Mouse (Mus musculus): ENCODE data around the gene Dbil5. TPM values are rescaled to one million over a fixed set of nuclear protein-coding genes. Genes with fewer than 3 reads are reported as not detected.
"Not testable (repeated sequence)": the region's sequence is repeated elsewhere in the genome, so short reads cannot be mapped to it uniquely, and the experiment has no call there.

Dbil5 gene
- polyA plus RNA-seq, 1 experiment from 2014 or later: not detected

- 90% methylated on average over 5 of the region's 5 CpGs for WGBS
- H3K9me3 ChIP-seq (replicated peaks): no peaks in the 10 kb centered on the region
- peaks cover 9% of the 10 kb centered on the region for H3K4me1 ChIP-seq
- peaks cover 66% of the 10 kb centered on the region for H3K36me3 ChIP-seq (ENCODE audit: poor library complexity, severe bottlenecking)
- no peak overlapping the region for H3K4me3 ChIP-seq
- H3K9ac ChIP-seq: no peak overlapping the region
- no peak overlapping the region for H3K4me2 ChIP-seq
- H3K27ac ChIP-seq: no peak overlapping the region
- H3K27me3 ChIP-seq: no peaks in the 10 kb centered on the region
- no peak for ATAC-seq
Observed at GRCm38 (mm10) chr11:76206793-76207192, 10.6 kb upstream of the Dbil5 start.

DNA sequence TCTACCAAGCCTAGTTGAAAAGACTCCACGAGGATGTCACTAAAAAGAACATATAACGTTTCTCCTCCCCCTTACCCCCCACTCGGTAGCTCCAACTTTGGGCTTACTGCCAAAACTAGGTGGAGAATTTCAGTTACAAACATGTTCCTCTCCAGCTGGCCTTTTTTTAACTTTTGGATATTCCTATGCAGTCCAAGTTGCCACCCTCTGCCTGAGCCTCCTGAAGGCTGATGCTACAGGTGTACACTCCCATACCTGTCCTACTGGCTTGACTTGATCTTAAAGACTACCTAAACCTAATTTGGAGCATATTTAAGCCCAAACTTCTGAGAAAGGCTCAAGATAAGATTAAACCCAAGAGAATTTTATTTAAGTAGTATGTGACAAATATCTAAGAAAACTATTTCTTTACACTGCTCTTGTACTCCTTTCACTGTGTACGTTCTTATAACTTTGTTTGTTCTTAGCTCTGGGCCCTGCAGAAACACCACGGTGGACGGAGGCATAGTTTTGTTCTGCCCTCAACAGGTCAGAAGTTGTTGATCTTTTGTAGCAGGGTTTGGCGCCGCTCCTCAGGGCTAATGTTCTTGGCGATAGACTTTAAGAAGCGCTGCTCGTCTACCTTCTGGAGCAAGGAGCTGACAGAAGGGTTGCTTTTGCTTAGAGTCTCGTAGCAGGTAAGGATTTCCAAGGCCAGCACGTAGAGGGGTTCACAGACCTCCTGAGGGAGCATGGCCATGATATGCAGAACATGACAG lies 7.0 kb upstream of the Dbil5 start:
- H3K27me3 ChIP-seq: no peaks in the 10 kb centered on the region
- 89% methylated on average over 13 of the region's 13 CpGs for whole genome bisulfite sequencing
- ATAC-seq: no peak
- H3K4me1 ChIP-seq: no peaks in the 10 kb centered on the region
- no peak overlapping the region for H3K27ac ChIP-seq
- H3K4me3 ChIP-seq: no peak overlapping the region
- H3K36me3 ChIP-seq (ENCODE audit: poor library complexity, severe bottlenecking): peaks cover 82% of the 10 kb centered on the region
- no peak overlapping the region for H3K9ac ChIP-seq
- no peaks in the 10 kb centered on the region for H3K9me3 ChIP-seq (replicated peaks)
- H3K4me2 ChIP-seq: no peak overlapping the region

GRCm38 (mm10) chr11:76211595-76211994 lies 5.8 kb upstream of the Dbil5 start:
- H3K9me3 ChIP-seq (replicated peaks); H3K4me2 ChIP-seq; H3K4me3 ChIP-seq; H3K27me3 ChIP-seq; ATAC-seq; H3K4me1 ChIP-seq; H3K27ac ChIP-seq; H3K9ac ChIP-seq: not testable (repeated sequence)
- WGBS: 96% methylated on average over 5 of the region's 6 CpGs
- H3K36me3 ChIP-seq (ENCODE audit: poor library complexity, severe bottlenecking): peaks cover 72% of the 10 kb centered on the region

DNA sequence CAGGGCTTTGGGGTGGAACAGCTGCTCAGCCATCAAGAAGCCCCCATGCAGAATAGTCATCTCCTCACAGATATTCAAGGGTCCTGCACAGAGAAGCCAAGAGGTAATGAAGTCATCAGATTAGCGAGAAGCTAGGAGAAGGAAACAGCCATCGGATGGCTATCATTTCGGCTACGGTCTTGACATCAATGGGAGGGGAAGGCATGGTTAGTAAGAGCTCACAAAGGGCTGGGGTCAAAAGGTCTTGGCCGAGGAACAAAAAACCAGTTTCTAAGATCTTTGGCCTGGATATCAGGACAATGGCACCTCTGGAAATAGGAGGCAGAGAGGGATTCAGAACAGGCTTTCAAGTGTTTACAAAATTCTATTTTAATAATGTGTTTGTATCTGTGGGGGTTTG lies 3.6 kb upstream of the Dbil5 start:
- H3K27me3 ChIP-seq: no peaks in the 10 kb centered on the region
- H3K36me3 ChIP-seq (ENCODE audit: poor library complexity, severe bottlenecking): peaks cover 50% of the 10 kb centered on the region
- H3K9ac ChIP-seq: no peak overlapping the region
- 29% methylated on average over 5 of the region's 5 CpGs for WGBS
- H3K4me3 ChIP-seq: no peak overlapping the region
- peaks cover 14% of the 10 kb centered on the region for H3K4me1 ChIP-seq
- H3K27ac ChIP-seq: no peak overlapping the region
- H3K4me2 ChIP-seq: no peak overlapping the region
- no peaks in the 10 kb centered on the region for H3K9me3 ChIP-seq (replicated peaks)
- no peak for ATAC-seq

DNA sequence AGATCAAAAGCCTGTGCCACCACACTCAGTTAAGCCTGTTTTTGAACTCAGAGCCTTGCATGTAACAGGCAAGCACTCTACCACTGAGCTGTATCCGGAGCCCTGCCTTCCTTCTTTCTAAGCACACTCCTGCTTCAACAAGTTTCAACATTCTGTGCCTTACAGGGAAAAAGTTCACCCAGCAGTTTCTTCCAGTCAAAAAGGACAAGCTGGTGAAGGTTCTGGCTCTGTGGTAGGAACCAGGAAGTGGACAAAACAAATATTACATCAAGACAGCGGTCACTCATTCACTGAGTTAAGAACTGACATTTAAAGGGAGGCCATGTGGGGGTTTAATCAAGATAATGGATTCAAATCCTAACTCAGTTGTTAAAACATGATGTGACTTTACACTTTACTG lies 2.4 kb upstream of the Dbil5 start:
- Histone ChIP-seq H3K4me2 (no peak overlapping the region), H3K9ac (no peak overlapping the region), H3K4me3 (no peak overlapping the region), H3K4me1 (peaks cover 14% of the 10 kb centered on the region), H3K27me3 (no peaks in the 10 kb centered on the region), H3K27ac (no peak overlapping the region), H3K36me3 (ENCODE audit: poor library complexity, severe bottlenecking) (peaks cover 45% of the 10 kb centered on the region), H3K9me3 (replicated peaks) (no peaks in the 10 kb centered on the region)
- no peak for ATAC-seq
- 97% methylated on average over 2 of the region's 2 CpGs for WGBS

GRCm38 (mm10) chr11:76216049-76216540 lies 1.3 kb upstream of the Dbil5 start:
- Histone ChIP-seq H3K9me3 (replicated peaks) (no peaks in the 10 kb centered on the region), H3K27ac (peak overlapping the region; percentile 90; the same call in 1 of the 2 replicates), H3K4me3 (peak overlapping the region; percentile 84), H3K27me3 (no peaks in the 10 kb centered on the region), H3K9ac (no peak overlapping the region), H3K4me1 (peaks cover 14% of the 10 kb centered on the region), H3K36me3 (ENCODE audit: poor library complexity, severe bottlenecking) (peaks cover 44% of the 10 kb centered on the region), H3K4me2 (peak overlapping the region; percentile 85)
- no peak for ATAC-seq
- 95% methylated on average over 5 of the region's 5 CpGs for whole genome bisulfite sequencing

DNA sequence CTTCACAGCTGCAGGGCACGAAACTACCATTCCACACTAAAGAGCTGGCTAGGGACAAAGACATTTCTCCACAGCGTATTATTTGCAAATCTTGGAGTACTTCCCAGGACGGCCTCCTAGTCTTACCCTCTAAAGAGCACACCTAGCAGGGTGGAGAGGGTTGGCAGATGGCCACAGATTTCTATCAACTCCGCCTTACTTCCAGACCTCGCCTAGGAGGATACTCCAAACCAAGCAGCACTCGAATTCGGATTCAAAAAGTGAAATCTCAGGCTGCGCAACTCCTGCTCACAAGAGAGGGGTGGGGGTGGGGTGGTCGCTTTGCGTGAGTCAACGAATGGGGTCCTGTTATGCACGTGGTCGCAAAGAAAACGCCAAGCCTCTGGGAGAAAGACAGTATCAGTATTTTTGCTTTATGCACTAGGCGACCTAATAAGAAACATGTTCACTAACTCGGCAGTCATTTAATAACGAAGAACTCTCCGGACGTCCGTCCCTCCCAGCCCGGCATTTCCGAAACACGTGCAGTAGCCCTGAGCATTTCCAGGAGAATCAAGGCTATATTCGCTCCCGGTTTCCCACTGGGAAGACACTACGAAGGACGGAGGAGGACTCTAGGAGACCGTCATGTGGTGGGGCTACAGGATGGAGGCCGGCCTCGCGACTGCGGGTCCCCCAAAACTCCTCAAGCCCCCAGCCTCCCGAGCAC lies 573 bp upstream of the Dbil5 start:
- 2% methylated on average over 33 of the region's 33 CpGs for WGBS
- H3K4me2 ChIP-seq: peak overlapping the region; percentile 85
- no peaks in the 10 kb centered on the region for H3K9me3 ChIP-seq (replicated peaks)
- peak; percentile 44 for ATAC-seq
- peaks cover 14% of the 10 kb centered on the region for H3K4me1 ChIP-seq
- peak overlapping the region; percentile 84 for H3K4me3 ChIP-seq
- H3K36me3 ChIP-seq (ENCODE audit: poor library complexity, severe bottlenecking): peaks cover 43% of the 10 kb centered on the region
- H3K9ac ChIP-seq: peak overlapping the region; percentile 93
- peak overlapping the region; percentile 90 for H3K27ac ChIP-seq
- no peaks in the 10 kb centered on the region for H3K27me3 ChIP-seq

- Histone ChIP-seq H3K9ac (no peak overlapping the region), H3K36me3 (ENCODE audit: poor library complexity, severe bottlenecking) (peaks cover 46% of the 10 kb centered on the region), H3K27me3 (no peaks in the 10 kb centered on the region), H3K9me3 (replicated peaks) (no peaks in the 10 kb centered on the region), H3K4me2 (no peak overlapping the region), H3K4me3 (no peak overlapping the region), H3K27ac (no peak overlapping the region), H3K4me1 (no peaks in the 10 kb centered on the region)
- WGBS: 95% methylated on average over 5 of the region's 5 CpGs
- ATAC-seq: no peak
Observed at GRCm38 (mm10) chr11:76224631-76225030, 7.2 kb downstream of the Dbil5 start.

- H3K4me2 ChIP-seq: no peak overlapping the region
- no peaks in the 10 kb centered on the region for H3K4me1 ChIP-seq
- H3K9me3 ChIP-seq (replicated peaks): no peaks in the 10 kb centered on the region
- no peaks in the 10 kb centered on the region for H3K27me3 ChIP-seq
- H3K27ac ChIP-seq: no peak overlapping the region
- H3K4me3 ChIP-seq: no peak overlapping the region
- H3K9ac ChIP-seq: no peak overlapping the region
- peaks cover 44% of the 10 kb centered on the region for H3K36me3 ChIP-seq (ENCODE audit: poor library complexity, severe bottlenecking)
- no peak for ATAC-seq
Observed at GRCm38 (mm10) chr11:76225051-76225450, 7.6 kb downstream of the Dbil5 start.

DNA sequence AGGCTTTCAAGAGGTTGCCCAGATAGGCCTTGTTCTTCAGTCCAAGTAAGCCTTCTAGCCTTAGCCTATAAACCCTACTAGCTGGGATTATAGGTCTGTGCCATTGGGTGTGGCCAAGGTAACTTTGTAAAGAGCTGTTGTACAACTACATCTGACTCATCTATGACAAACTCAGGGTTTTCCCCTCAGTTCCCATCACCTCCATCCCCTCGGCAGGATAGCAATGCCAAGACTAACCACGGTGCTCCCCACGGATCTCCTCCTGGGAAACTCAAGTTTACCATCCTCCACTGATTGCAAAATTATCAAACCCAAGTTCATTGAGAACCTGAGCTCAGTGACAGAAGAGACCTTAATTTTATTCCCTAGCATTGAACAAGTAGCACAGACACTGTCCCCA lies 18.7 kb downstream of the Dbil5 start:
- Histone ChIP-seq H3K36me3 (ENCODE audit: poor library complexity, severe bottlenecking) (peaks cover 64% of the 10 kb centered on the region), H3K4me2 (no peak overlapping the region), H3K27me3 (no peaks in the 10 kb centered on the region), H3K9ac (no peak overlapping the region), H3K4me1 (no peaks in the 10 kb centered on the region), H3K9me3 (replicated peaks) (no peaks in the 10 kb centered on the region), H3K27ac (no peak overlapping the region), H3K4me3 (no peak overlapping the region)
- ATAC-seq: no peak
- 87% methylated on average over 3 of the region's 3 CpGs for WGBS

DNA sequence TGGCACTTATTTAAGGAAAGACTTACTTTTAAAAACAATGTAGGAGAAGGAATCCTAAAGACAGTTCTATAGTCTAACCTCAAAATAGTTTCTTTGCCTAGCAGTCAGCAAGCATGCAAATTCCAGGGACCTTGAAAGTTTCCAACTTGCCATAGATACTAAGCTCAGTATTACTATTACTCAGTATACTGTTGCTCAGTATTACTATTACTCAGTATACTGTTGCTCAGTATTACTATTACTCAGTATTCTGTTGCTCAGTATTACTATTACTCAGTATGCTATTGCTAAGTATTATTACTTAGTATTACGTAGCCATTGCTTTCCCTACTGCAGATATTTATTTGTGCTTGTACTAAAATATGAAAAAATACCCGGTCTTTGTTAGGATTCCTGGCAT lies 22.3 kb downstream of the Dbil5 start:
- WGBS: 98% methylated on average over 2 of the region's 2 CpGs
- peaks cover 35% of the 10 kb centered on the region for H3K36me3 ChIP-seq (ENCODE audit: poor library complexity, severe bottlenecking)
- H3K4me1 ChIP-seq: peaks cover 19% of the 10 kb centered on the region
- no peak overlapping the region for H3K4me3 ChIP-seq
- H3K9ac ChIP-seq: no peak overlapping the region
- no peaks in the 10 kb centered on the region for H3K9me3 ChIP-seq (replicated peaks)
- no peak overlapping the region for H3K27ac ChIP-seq
- H3K4me2 ChIP-seq: no peak overlapping the region
- no peaks in the 10 kb centered on the region for H3K27me3 ChIP-seq
- ATAC-seq: no peak

- Histone ChIP-seq H3K4me1 (peaks cover 23% of the 10 kb centered on the region), H3K27ac (peak within 1 kb of the TSS; percentile 78), H3K4me2 (peak within 1 kb of the TSS; percentile 76), H3K27me3 (no peaks in the 10 kb centered on the region), H3K4me3 (peak within 1 kb of the TSS; percentile 82), H3K9ac (peak within 1 kb of the TSS; percentile 87), H3K36me3 (ENCODE audit: poor library complexity, severe bottlenecking) (peaks cover 20% of the 10 kb centered on the region), H3K9me3 (replicated peaks) (no peaks in the 10 kb centered on the region)
- ATAC-seq: peak; percentile 91
- WGBS: under 1% methylated on average over 61 of the region's 61 CpGs
Observed at GRCm38 (mm10) chr11:76242901-76243810, 25.7 kb downstream of the Dbil5 start, which contains the start of the genes Mrm3 and Glod4. TSS of gene Mrm3 (plus strand) at chr11:76243715. TSS of gene Glod4 (minus strand) at chr11:76243725.
